ENCODE assay signal across 8 mouse cellular contexts in genomic region chr17:55931553-55932502, GRCm38 (mm10). TPM values are rescaled to one million over a fixed set of nuclear protein-coding genes. Genes with fewer than 3 reads are reported as not detected.
DNase-seq lines count a peak whose midpoint lies in the region; ATAC-seq and TF ChIP-seq lines count a peak whose summit lies in the region.

No protein-coding gene starts in this region.

- TF ChIP-seq CTCF in left cerebral cortex, adult 2 months (IDR thresholded peaks at IDR 0.05) = peak; percentile 39

- no peaks in the 10 kb centered on the region for H3K79me2 ChIP-seq in macrophage (ENCODE audit: inconsistent target)

- H3K27ac ChIP-seq in brown adipose tissue, adult 24 weeks (replicated peaks; ENCODE audit: low read depth, low read length) = peak overlapping the region; percentile 25
- peak overlapping the region; percentile 90 for H3K27ac ChIP-seq in hindbrain, embryonic 13.5 days
- H3K27ac ChIP-seq in left cerebral cortex, adult 2 months = peak overlapping the region; percentile 90
- H3K27ac ChIP-seq in macrophage = peak overlapping the region; percentile 33; the same call in 1 of the 2 replicates

- H3K4me2 ChIP-seq in hindbrain, embryonic 13.5 days = peak overlapping the region; percentile 73

- intact Hi-C loops in left cerebral cortex, adult 2 months (cut with DNase I) = loop anchor here (5.0 kb wide), 1 partner anchor 220 kb away; the partner anchor contains the start of gene Pot1b

- no peaks in the 10 kb centered on the region for H3K36me3 ChIP-seq in hindbrain, embryonic 13.5 days
- H3K36me3 ChIP-seq in macrophage (ENCODE audit: inconsistent target) = no peaks in the 10 kb centered on the region

- H3K27me3 ChIP-seq in hindbrain, embryonic 13.5 days = no peaks in the 10 kb centered on the region

- WGBS in hindbrain, embryonic 13.5 days = 1% methylated on average over 33 of the region's 33 CpGs
- 4% methylated on average over 18 of the region's 33 CpGs for WGBS in macrophage (ENCODE audit: missing documents)

- ATAC-seq in erythroid progenitor cell, adult 5-6 weeks (replicated peaks; ENCODE audit: low FRiP score, poor library complexity, severe bottlenecking) = peak; percentile 89
- peak; percentile 98 for ATAC-seq in hindbrain, embryonic 13.5 days (ENCODE audit: low FRiP score)

- peak overlapping the region; percentile 69 for H3K4me3 ChIP-seq in brown adipose tissue, adult 24 weeks (ENCODE audit: insufficient read depth, low read depth, low read length)
- peak overlapping the region; percentile 58 for H3K4me3 ChIP-seq in hindbrain, embryonic 13.5 days
- H3K4me3 ChIP-seq in left cerebral cortex, adult 2 months = peak overlapping the region; percentile 59
- peak overlapping the region; percentile 61 for H3K4me3 ChIP-seq in macrophage (ENCODE audit: inconsistent target)

- DNase-seq in Muller cell, postnatal 12 days (ENCODE audit: inconsistent ontology term) = peak; percentile 83
- DNase-seq in left cerebral cortex, adult 2 months (ENCODE audit: extremely low spot score in 1 of 2, low spot score in 2 of 2) = peak; percentile 63 to 65
- peak; percentile 62 for DNase-seq in right cerebral cortex, adult 18-20 months
- peak; percentile 78 for DNase-seq in yolk sac, embryonic 10.5 days (ENCODE audit: low spot score)

- H3K4me1 ChIP-seq in brown adipose tissue, adult 24 weeks (ENCODE audit: control insufficient read depth, insufficient read depth, insufficient read length, low read length) = no peaks in the 10 kb centered on the region
- H3K4me1 ChIP-seq in hindbrain, embryonic 13.5 days (replicated peaks) = peaks cover 10% of the 10 kb centered on the region

- 0 out of 2 replicates have a peak, but pooled peaks cover 2% of the 10 kb centered on the region for H3K9me3 ChIP-seq in hindbrain, embryonic 13.5 days

- peak overlapping the region; percentile 84 for H3K9ac ChIP-seq in hindbrain, embryonic 13.5 days

RNA-seq across cellular contexts. Expression of gene Zfp119b, which starts 17.5 kb away (rescaled TPM):
- 1.3 and 3.3 TPM in 2 replicates for polyA plus RNA-seq in brown adipose tissue, adult 24 weeks (2012; ENCODE audit: insufficient read depth, insufficient read length, missing spikeins)
- 1.4 TPM in 1 of 2 replicates, not detected in the other for total RNA-seq in erythroid progenitor cell, adult 5-6 weeks (2015; ENCODE audit: low replicate concordance)
- total RNA-seq in erythroid progenitor cell, adult 5-6 weeks (2017; ENCODE audit: low replicate concordance) = 1.2 and 6.4 TPM in 2 replicates
- polyA plus RNA-seq in hindbrain, embryonic 13.5 days (2015; fragmentation: Nextera tagmentation; extraction: Ambion mirVana) = 8.2 and 8.7 TPM in 2 replicates
- total RNA-seq in left cerebral cortex, adult 2 months (2021) = 1 to 10 TPM; 2.3 to 4.1 TPM
- 1 to 10 TPM; 1.9 to 8.2 (median 5.8) TPM for total RNA-seq in macrophage (2018; cell fraction: chromatin; rRNA removed)
- 1 to 10 TPM; 2.8 to 7.3 (median 5.1) TPM for total RNA-seq in macrophage (2018; cell fraction: cytosol; rRNA removed)
- total RNA-seq in macrophage (2018; cell fraction: nucleus; rRNA removed) = 10 to 100 TPM in 4 of 26 experiments, 1 to 10 TPM in 22; 4.4 to 16.1 (median 7.0) TPM
- 4.5 to 7.3 TPM (median 5.6 TPM) in 3 replicates for polyA plus RNA-seq in macrophage (2018)

RNA-seq across cellular contexts. Expression of gene Ebi3, which starts 20.6 kb away (rescaled TPM):
- 0.91 and 2.3 TPM in 2 replicates for polyA plus RNA-seq in brown adipose tissue, adult 24 weeks (2012; ENCODE audit: insufficient read depth, insufficient read length, missing spikeins)
- total RNA-seq in erythroid progenitor cell, adult 5-6 weeks (2015; ENCODE audit: low replicate concordance) = 5.4 and 6.8 TPM in 2 replicates
- total RNA-seq in erythroid progenitor cell, adult 5-6 weeks (2017; ENCODE audit: low replicate concordance) = 4.0 and 16.4 TPM in 2 replicates
- polyA plus RNA-seq in hindbrain, embryonic 13.5 days (2015; fragmentation: Nextera tagmentation; extraction: Ambion mirVana) = 5.0 and 6.8 TPM in 2 replicates
- total RNA-seq in left cerebral cortex, adult 2 months (2021) = 1 to 10 TPM; 1.2 to 1.4 TPM
- total RNA-seq in macrophage (2018; cell fraction: chromatin; rRNA removed) = 100 to 1,000 TPM in 4 of 26 experiments, 10 to 100 TPM in 20, 1 to 10 TPM in 2; 5.9 to 185 (median 55.3) TPM
- 100 to 1,000 TPM in 19 of 26 experiments, 10 to 100 TPM in 7; 78.9 to 400 (median 225) TPM for total RNA-seq in macrophage (2018; cell fraction: cytosol; rRNA removed)
- 100 to 1,000 TPM in 21 of 26 experiments, 10 to 100 TPM in 5; 45.0 to 322 (median 170) TPM for total RNA-seq in macrophage (2018; cell fraction: nucleus; rRNA removed)
- polyA plus RNA-seq in macrophage (2018) = 47.4 to 91.9 TPM (median 63.3 TPM) in 3 replicates

RNA-seq across cellular contexts. Expression of gene Yju2, which starts 27.1 kb away (rescaled TPM):
- 4.6 and 6.0 TPM in 2 replicates for polyA plus RNA-seq in brown adipose tissue, adult 24 weeks (2012; ENCODE audit: insufficient read depth, insufficient read length, missing spikeins)
- total RNA-seq in erythroid progenitor cell, adult 5-6 weeks (2015; ENCODE audit: low replicate concordance) = 3.8 and 5.4 TPM in 2 replicates
- 1.7 and 5.4 TPM in 2 replicates for total RNA-seq in erythroid progenitor cell, adult 5-6 weeks (2017; ENCODE audit: low replicate concordance)
- polyA plus RNA-seq in hindbrain, embryonic 13.5 days (2015; fragmentation: Nextera tagmentation; extraction: Ambion mirVana) = 23.2 and 25.2 TPM in 2 replicates
- 10 to 100 TPM; 16.4 to 17.4 TPM for total RNA-seq in left cerebral cortex, adult 2 months (2021)
- total RNA-seq in macrophage (2018; cell fraction: chromatin; rRNA removed) = 10 to 100 TPM; 20.7 to 49.9 (median 32.1) TPM
- total RNA-seq in macrophage (2018; cell fraction: cytosol; rRNA removed) = 10 to 100 TPM in 25 of 26 experiments, 1 to 10 TPM in 1; 9.1 to 20.3 (median 13.2) TPM
- 10 to 100 TPM; 15.3 to 47.0 (median 25.2) TPM for total RNA-seq in macrophage (2018; cell fraction: nucleus; rRNA removed)
- polyA plus RNA-seq in macrophage (2018) = 10.7 to 11.5 TPM (median 10.8 TPM) in 3 replicates

RNA-seq across cellular contexts. Expression of gene Shd, which starts 38.4 kb away (rescaled TPM):
- polyA plus RNA-seq in brown adipose tissue, adult 24 weeks (2012; ENCODE audit: insufficient read depth, insufficient read length, missing spikeins) = not detected in 2 replicates
- not detected in 2 replicates for total RNA-seq in erythroid progenitor cell, adult 5-6 weeks (2015; ENCODE audit: low replicate concordance)
- not detected in 2 replicates for total RNA-seq in erythroid progenitor cell, adult 5-6 weeks (2017; ENCODE audit: low replicate concordance)
- polyA plus RNA-seq in hindbrain, embryonic 13.5 days (2015; fragmentation: Nextera tagmentation; extraction: Ambion mirVana) = 170 and 182 TPM in 2 replicates
- 10 to 100 TPM; 36.7 to 40.1 TPM for total RNA-seq in left cerebral cortex, adult 2 months (2021)
- total RNA-seq in macrophage (2018; cell fraction: chromatin; rRNA removed) = 1 to 10 TPM in 8 of 26 experiments, under 1 TPM in 2, not detected in 16; 0.45 to 2.9 (median 1.9) TPM
- not detected for total RNA-seq in macrophage (2018; cell fraction: cytosol; rRNA removed)
- 1 to 10 TPM in 10 of 26 experiments, under 1 TPM in 4, not detected in 12; 0.67 to 3.9 (median 1.4) TPM for total RNA-seq in macrophage (2018; cell fraction: nucleus; rRNA removed)
- not detected in 3 replicates for polyA plus RNA-seq in macrophage (2018)

RNA-seq across cellular contexts. Expression of gene Zfp959, which starts 39.9 kb away (rescaled TPM):
- 4.2 and 6.4 TPM in 2 replicates for polyA plus RNA-seq in brown adipose tissue, adult 24 weeks (2012; ENCODE audit: insufficient read depth, insufficient read length, missing spikeins)
- total RNA-seq in erythroid progenitor cell, adult 5-6 weeks (2015; ENCODE audit: low replicate concordance) = 5.0 and 9.0 TPM in 2 replicates
- 3.6 and 5.7 TPM in 2 replicates for total RNA-seq in erythroid progenitor cell, adult 5-6 weeks (2017; ENCODE audit: low replicate concordance)
- 14.5 and 15.3 TPM in 2 replicates for polyA plus RNA-seq in hindbrain, embryonic 13.5 days (2015; fragmentation: Nextera tagmentation; extraction: Ambion mirVana)
- 1 to 10 TPM; 6.2 to 6.6 TPM for total RNA-seq in left cerebral cortex, adult 2 months (2021)
- total RNA-seq in macrophage (2018; cell fraction: chromatin; rRNA removed) = 10 to 100 TPM in 22 of 26 experiments, 1 to 10 TPM in 4; 7.5 to 25.0 (median 16.4) TPM
- 1 to 10 TPM; 3.2 to 9.1 (median 6.2) TPM for total RNA-seq in macrophage (2018; cell fraction: cytosol; rRNA removed)
- 10 to 100 TPM in 23 of 26 experiments, 1 to 10 TPM in 3; 6.8 to 27.9 (median 15.1) TPM for total RNA-seq in macrophage (2018; cell fraction: nucleus; rRNA removed)
- 5.9 to 12.3 TPM (median 6.4 TPM) in 3 replicates for polyA plus RNA-seq in macrophage (2018)

Comparison
In these comparisons a context has a peak if more than half of its experiments do, and no peak if none do; other contexts are left out.
1. Peak in every context shown above with its lines: DNase-seq, ATAC-seq, H3K4me3 ChIP-seq and H3K27ac ChIP-seq.
2. H3K27ac ChIP-seq: peak in every context shown above with its lines; median percentile 90 in hindbrain, embryonic 13.5 days; 90 in left cerebral cortex, adult 2 months; 33 in macrophage; 25 in brown adipose tissue, adult 24 weeks.